Mouse (Mus musculus) heart, postnatal 36 days (tissue): ENCODE measurements around the gene Pm20d1. TPM values are rescaled to one million over a fixed set of nuclear protein-coding genes. Genes with fewer than 3 reads are reported as not detected.
"Not testable (repeated sequence)": the region's sequence is repeated elsewhere in the genome, so short reads cannot be mapped to it uniquely, and the experiment has no call there.

Experiments used
- DNase-seq, 2 experiments: peaks; one replicate each; pipeline ENCODE4 v3.0.0; 2021 to 2022
- intact Hi-C: fragments of 180-260 bp; cut with DNase I; formaldehyde crosslinking; loops from one replicate; pipeline ENCODE4 v1.15.1; 2025
- total RNA-seq, 2 experiments: library from RNA; stranded (reverse); gene quantifications; 2 replicates each; pipeline ENCODE4 v1.2.3; 2021

Gene Pm20d1
- total RNA-seq, 2 experiments from 2014 or later: 5.7 to 7.0 TPM

DNA sequence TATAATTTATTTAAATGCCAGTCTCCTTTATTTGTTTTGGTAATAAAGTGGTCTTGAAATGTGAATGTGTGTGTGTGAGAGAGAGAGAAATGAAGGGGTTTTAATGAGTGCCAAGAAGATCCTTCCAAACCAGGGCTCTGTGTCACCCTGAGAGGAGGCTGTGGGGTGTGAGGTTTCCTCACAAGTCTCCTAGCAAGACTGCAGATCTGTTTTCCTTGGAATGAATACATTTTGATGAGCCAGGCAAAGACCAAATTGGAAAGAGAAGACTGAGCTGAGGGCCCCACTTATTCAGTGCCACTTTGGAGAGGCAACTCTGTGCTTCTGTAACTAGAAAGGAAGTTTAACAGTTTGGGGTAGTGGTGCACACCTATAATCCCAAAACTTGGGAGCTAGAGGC is 25.7 kb upstream of the Pm20d1 start:
- intact Hi-C loops: no loop called here
- DNase-seq: no peak

DNA sequence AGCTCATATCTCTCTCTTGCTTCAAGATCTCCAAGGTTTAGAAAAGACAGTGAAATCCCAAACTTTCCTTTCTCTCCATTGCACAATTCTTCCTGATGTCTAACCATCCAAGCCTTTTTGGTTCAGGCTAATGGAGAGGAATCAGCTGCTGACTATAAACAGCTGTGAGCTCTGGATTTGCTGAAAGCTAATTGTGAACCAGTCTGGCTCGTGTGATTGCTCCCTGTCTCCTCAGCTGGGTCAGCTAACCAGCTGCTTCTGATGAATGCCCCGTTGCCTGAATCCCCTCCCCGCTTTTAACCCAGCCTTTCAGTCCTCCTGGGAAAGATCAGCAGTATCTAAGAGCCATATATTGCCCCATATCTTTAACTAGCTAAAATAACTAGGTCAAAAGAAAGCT is 2.6 kb upstream of the Pm20d1 start:
- no peak for DNase-seq
- intact Hi-C loops: no loop called here

DNA sequence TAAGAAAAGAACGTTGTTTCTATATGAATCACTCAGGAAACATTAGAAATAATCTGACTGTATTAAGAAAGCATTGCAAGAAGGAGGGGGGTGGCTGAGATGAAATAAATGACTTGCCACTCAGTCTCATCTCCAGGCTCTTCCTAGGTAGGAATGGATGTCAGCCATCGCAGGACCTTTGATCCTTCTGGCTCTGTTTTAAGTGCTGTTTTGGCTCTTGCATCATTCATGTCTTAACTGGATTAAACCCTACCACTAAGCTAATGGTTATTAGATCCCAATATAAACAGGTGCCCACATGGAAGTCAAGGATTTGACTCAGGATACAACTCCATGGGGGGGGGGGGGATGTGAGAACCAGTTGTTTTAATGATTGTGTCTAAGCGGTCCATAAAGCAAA is 2.0 kb upstream of the Pm20d1 start:
- intact Hi-C loops: no loop called here
- DNase-seq: no peak

DNA sequence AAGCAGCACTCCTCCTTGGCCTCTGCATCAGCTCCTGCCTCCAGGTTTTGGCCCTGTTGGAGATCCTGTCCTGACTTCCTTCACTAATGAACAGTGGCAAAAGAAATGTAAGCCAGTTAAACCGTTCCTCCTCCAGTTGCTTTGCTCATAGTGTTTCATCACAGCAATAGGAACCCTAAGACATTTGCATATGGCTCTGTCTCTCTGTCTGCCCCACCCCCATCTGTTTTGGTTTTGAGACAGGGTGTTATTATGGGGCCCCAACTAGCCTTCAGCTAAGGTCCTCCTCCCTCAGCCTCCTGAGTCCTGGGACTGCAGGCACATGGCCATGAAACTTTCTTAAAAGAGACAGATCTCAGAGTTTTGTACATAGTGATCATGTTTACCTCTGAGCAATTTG is 2.8 kb downstream of the Pm20d1 start:
- intact Hi-C loops: no loop called here
- no peak for DNase-seq

DNA sequence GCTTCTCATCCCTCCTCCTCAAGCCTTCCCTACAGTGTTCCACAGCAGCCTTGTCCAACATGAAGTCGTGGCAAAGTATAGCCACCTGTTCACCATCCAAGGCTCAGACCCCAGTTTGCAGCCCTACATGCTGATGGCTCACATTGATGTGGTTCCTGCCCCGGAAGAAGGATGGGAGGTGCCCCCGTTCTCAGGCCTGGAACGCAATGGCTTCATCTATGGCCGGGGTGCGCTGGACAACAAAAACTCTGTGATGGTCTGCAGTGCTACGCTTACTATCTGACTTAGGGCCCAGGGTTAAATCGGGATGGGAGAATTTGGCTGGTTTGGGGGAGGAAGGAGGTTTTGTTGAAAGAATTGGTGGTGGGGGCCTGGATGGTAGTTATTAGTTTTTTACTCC is 3.9 kb downstream of the Pm20d1 start:
- intact Hi-C loops: no loop called here
- DNase-seq: no peak

DNA sequence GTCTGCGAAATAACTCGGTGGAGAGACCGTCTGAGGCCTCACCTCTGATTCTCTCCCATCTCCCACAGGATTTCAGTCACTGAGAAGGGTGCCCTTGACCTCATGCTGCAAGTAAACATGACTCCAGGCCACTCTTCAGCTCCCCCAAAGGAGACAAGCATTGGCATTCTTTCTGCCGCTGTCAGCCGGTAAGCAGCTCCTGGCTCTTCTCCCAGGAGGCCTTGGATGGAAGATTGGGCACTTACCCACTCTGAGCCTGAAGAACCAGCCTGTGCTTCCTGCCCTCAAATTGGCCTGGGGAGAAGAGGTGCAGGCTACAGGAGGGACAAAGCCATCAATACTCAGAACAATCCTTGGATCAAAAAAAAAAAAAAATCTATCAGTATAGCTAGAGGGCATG is 5.5 kb downstream of the Pm20d1 start:
- peak; percentile 24 to 28 for DNase-seq
- intact Hi-C loops: no loop called here

DNA sequence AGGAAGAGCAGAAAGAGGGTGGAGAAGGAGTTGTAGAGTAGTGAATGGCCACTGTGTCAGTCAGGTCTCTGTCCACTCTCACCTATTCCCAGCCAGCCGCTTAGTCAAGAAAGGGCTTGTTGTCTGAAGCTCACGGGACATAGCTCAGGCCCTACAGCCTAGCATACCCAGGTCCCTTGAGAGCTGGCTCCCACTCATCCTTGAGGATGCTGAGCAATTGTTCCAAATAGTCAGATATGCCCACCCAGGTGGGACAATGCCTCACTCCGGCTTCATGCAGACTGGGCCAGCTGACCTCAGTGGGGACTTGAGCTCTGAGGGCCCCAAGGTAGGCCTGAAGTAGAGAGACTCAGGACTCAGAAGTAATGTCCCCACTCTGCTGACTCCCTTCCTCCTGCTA is 7.0 kb downstream of the Pm20d1 start:
- DNase-seq: no peak
- intact Hi-C loops: no loop called here

DNA sequence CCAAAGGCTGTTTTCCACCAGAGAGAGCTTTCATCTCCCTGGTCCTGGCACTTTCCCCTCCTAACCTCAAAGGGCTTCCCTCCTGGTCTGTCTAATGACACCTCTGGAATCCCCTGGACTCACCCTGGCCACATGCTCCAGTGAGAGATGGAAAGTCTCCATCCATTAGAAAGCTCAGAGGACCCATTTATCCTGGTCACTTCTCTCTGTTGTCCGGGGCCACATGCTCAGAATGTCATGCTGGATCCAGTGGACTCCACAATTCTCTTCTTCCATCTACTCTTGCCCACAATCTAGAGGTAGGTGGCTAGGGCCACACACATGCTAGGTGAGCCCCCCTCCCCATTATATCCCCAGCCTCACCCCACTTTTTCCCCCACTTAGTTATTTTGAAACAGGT is 11.8 kb downstream of the Pm20d1 start:
- DNase-seq: no peak
- intact Hi-C loops: no loop called here

DNA sequence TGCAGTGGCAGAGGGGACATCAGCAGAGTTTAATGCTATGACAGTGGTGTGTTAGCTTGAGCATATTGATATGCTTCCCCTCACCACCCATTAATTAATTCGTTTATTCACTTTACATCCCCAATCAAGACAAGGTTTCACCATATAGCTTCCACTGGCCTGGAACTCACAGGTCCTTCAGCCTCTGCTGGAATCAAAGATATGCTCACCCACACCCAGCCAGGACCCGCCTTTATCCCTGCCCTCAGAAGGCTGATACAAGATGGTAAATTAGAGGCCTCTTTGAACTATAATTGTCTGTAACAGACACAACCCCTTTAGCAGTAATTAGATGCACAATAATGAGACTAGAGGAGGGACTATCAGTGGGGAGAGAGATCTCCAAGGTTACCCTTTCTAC is 12.5 kb downstream of the Pm20d1 start:
- no peak for DNase-seq
- intact Hi-C loops: no loop called here

DNA sequence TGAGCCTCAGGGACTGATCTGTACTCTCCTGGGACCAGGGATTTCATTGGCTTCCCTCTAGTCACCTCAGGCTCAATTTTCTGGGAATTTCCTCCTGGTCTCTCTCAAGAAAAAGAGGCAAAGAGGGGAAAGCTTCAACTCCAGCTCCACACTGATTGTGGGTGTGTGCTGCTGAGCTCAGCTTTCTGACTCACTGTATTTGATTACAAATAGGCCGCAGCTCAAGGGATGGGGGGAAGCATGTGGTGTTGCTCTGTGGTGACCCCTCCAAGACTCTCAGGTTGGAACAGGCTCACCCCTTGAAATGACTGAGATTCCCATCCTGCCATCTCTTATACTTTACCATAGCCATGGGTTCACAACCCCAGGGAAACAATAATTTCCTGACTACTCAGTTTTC is 14.2 kb downstream of the Pm20d1 start:
- intact Hi-C loops: no loop called here
- DNase-seq: no peak

DNA sequence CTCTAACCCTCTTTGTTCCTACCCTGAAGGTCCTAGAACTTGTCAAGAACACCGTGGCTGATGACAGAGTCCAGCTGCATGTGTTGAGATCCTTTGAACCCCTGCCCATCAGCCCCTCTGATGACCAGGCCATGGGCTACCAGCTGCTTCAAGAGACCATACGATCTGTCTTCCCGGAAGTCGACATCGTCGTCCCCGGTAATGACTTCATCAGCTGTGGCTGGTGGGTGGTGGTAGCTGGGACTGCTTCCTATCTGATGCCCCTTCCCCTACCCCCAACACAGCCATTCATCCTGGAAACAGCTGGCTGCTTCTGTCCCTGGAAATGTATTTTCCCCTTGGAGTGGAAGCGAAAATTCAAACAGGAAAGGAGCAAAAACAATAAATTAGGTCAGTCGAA is 14.8 kb downstream of the Pm20d1 start:
- intact Hi-C loops: no loop called here
- DNase-seq: no peak

DNA sequence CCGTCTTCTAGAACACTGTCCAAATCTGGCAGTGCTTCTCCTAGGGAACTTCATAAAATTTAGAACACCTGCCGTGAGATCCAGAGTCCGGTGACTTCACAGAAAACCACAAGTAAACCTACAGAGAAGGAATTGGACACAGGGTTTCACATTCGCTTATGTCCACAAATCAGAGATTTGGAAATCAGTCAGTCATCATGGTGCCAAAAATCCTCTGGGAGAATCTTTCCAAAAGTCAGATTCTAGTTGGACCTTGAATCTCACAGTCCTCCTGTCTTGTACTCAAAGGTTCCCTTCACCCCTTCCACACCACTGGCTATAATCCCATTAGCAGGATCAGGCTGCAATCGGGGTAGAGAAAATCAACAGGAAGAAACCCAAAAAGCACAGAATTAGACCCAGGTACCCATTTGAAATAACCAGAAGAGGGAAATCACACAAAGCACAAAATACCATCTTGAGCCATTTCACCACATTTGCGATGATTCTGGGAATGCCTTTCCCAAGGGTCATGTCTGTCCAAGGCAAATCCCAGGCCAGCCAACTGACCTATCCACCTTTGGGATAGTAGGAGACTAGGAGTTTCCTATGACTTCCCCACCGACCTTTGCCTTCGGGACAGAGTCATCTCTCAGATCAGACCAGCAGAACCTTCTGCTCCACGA is 15.6 kb downstream of the Pm20d1 start:
- DNase-seq: no peak
- intact Hi-C loops: no loop called here

DNA sequence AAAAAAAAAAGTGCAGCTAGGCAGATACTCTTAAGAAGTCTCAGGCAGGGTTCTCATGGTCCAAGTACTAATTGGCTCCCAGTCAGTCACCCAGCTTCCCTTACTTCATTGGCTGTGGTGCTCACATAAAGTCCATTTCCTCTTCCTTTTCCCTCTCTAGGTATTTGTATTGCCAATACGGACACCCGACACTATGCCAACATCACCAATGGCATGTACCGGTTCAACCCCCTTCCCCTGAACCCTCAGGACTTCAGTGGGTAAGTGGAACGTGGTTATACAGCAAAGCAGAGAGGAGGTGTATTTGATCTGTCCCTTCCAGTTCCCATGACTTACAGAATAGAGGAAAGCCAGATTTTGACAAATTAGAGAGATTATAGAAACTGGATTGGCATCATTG is 16.6 kb downstream of the Pm20d1 start:
- intact Hi-C loops: no loop called here
- DNase-seq: no peak

DNA sequence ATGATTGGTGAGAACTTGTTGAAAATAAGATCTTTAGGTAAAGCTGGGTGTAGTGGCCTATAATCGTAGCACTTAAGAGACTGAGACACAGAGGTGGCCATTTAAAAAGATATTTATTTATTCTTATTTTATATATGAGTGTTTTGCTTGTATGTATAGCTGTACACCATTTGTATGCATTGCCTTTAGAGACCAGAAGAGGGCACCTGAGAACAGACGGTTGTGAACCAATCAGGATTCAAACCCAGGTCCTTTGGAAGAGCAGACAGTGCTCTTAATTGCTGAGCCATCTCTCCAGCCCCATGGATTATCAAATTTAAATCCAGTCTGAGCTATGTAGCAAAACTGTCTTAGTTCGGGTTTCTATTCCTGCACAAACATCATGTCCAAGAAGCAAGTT is 17.0 kb downstream of the Pm20d1 start:
- intact Hi-C loops: no loop called here
- no peak for DNase-seq

DNA sequence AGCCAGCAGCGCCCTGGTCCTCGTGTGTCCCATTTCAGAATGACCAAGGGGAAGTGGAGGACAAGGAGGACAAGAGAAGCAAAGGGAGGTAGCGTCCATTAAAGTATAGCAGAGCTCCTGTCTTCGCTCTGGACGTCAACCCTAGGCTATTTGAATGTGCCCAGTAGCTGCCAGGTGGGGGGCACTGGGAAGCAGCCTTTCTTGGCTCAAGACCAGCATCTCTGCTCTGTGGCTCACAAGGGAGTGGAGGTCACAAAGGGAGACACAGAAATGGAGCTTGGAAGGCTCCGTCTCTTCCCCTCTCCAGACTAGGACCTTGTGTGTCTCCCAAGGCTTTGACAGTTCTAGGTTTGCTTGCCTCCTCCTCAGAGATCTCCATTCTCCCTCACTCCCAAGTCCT is 19.7 kb downstream of the Pm20d1 start:
- intact Hi-C loops: no loop called here
- DNase-seq: no peak

DNA sequence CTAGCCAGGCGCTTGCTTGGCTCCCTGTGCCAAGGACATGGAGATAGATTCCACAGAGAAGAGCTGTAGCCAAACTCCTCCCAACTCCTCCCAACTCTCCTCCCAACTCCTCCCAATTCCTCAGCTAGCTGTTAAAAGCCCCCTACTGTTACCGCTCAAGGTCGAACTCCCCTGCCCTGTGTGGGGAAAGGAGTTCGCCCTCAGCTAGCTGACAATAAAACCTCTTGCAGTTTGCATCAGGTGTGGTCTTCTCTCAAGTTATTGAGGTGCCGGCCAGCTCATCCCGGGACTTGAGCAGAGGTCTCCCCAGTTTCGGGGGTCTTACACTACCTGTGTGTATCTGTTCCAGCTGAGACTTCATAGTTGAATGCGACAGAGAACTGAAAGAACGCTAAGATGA is 23.2 kb downstream of the Pm20d1 start:
- DNase-seq, intact Hi-C loops: not testable (repeated sequence)

DNA sequence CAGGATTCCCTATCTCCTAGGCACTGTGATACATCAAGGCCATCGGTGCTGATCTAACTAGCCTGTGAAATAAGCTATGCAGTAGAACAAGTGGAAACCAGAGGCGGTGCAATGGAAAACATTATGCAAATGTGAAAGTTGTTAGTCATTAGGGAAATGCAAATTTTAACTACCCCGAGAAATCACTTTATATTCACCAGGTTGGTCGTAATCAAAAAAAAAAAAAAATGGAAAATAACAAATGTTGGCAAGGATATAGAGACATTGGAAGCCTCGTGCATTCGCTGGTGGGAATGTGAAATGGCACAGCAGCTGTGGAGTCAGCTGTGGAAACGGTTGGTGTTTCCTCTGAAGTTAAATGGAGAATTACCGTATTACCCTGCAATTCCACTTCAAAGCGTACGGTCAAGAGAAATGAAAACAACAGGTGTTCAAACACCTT is 23.7 kb downstream of the Pm20d1 start:
- intact Hi-C loops: no loop called here
- no peak for DNase-seq

DNA sequence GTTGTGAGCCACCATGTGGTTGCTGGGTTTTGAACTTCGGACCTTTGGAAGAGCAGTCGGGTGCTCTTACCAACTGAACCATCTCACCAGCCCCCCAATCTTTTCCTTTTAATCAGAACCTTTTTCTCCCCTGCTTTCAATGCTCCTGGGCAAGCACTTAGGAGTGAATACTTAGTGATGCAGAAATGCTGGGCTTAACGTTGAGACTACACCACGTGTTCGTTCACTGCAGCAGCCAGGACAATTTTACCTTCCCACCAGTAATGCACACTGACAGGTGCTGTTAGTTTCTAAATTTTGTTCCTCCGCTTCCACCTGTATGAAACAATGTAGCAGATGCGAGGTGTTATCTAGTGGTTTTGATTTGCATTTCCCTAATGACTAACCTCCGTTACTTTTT is 25.1 kb downstream of the Pm20d1 start:
- intact Hi-C loops: no loop called here
- DNase-seq: no peak

DNA sequence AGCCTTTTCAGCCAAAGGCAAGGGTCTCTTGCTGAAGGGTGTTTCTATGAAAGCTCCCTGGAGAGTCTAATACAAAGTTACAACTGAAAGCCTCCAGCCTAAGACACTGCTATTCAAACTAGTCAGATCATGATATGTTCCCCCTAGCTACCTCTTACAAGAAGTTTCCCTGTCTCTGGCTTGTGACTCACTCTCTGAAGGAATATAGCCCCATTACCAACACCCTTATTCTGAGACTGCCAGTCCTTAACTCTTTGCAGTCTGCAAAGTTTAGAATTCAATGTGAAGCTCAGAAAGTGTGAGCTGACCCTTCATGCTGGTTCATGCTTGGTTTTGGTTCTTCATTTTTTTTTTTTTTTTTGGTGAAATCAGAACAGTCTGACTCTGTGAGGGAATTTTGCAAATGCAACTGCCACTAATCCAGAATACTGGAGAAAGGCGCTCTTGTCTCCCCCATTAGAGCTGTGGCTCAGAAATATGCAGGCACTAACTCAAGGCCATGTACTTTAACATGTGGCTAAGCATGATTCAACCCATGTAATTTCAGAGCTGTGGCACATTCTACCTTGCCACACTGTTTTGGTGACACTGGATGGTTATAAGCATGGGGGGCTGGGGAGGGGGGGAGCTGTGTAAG is 25.8 kb downstream of the Pm20d1 start:
- DNase-seq: no peak
- intact Hi-C loops: no loop called here

DNA sequence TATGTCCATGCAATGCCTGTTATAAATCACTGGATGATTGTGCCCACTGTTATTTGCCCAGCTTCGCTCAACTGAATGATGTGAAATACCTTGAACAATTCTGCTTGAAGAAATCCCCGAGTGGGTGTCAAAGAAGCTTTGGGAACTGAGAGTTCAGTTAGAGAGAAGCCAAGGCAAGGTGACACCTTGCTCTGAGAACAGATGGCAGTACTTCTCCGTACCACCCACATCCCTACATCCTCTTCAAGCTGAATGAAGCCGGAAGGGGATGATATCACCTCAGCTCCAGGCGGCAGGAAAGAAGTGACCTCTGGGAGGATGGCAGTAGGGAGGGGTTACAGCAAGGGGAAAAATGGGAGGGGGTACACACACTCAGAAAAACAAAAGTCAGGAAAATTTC is 26.4 kb downstream of the Pm20d1 start:
- intact Hi-C loops: no loop called here

DNA sequence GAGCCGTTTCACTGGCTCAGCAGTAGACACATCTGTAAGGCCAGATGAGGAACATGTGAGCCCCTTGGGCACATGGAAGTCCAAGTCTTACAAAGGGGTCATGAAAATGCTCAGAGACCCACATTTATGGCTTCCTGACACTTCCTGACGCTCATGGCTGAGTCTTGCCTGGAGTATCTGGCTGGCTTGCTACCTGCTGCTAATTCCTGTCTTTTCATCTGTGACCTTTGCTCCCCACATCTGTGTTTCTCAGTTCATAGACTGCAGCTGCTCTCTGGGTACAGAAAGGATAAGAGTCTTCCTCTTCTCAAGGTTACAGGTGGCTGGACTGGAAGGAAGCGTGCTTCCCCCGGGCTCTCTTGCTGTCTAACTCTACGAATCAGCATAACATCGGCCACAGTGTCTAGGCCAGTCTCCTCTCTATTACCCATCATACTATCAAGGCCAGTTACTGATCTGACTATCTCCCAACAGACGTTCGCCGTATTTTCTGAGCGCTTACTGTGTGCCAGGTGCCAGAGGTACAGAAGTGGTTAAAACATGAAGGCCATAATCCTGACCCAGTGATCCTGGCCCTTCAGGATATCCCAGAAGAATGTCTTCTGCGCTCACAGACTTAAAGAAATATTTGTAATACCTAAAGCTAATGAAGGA is 27.5 kb downstream of the Pm20d1 start:
- no peak for DNase-seq
- intact Hi-C loops: no loop called here

More for the DNA sequence above, 26.4 kb downstream of the Pm20d1 start:
- DNase-seq: no peak

DNA sequence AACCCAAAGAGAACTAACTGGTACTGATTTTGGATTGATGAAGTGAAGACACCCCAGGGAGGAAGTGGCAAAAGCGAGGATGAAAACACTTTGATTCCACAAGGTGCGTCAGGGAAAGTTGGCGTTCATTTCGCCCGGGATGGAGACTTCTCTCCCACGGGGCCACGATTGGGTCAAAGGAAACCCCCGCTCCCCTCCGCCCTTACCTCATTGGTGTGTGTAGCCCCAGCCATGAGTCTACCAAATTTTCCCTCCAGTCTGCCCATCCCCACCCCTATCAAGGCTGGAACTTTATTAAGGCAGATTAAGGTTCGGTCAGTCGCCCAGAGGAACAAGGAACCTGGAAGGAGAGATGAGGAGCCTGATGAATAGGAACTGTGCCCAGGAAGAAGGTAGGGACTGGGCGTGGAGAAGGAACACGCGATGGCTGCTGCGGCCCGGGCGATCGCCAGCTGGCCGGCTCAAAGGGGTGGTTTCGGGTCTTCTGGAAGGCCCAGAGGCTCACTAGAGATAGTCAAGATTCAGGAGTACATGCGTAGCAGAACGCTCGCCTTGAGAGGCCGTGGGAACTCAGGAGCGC is 30.1 kb downstream of the Pm20d1 start, which contains the start of gene Slc41a1:
Slc41a1 (plus strand) TSS at position 287 of the 580 bp plus-strand sequence.
- intact Hi-C loops: no loop called here
- DNase-seq: peak in 1 of 2 experiments; percentile 12
